Mouse (Mus musculus) CH12.LX (cell line): ENCODE data around the gene Tmtc1. TPM values are rescaled to one million over a fixed set of nuclear protein-coding genes. Genes with fewer than 3 reads are reported as not detected.

Experiments
- DNase-seq: peaks from one replicate; pipeline ENCODE4 v3.0.0-alpha.2; 2013; ENCODE audit errors: extremely low read depth
- H3K27ac ChIP-seq: 2 replicates; pipeline ENCODE4 v1.5.1; 2012; ENCODE audit warnings: low read depth, mild to moderate bottlenecking, control low read depth, moderate library complexity; ENCODE audit not compliant: insufficient read depth
- H3K27me3 ChIP-seq: replicated peaks from 2 replicates; pipeline ENCODE3; 2012; ENCODE audit warnings: inconsistent platforms
- H3K36me3 ChIP-seq, 2 experiments: replicated peaks in 1 of 2; 2 replicates each; pipeline versions ENCODE3 to v1.6.1; 2012; ENCODE audit warnings: inconsistent platforms in 1 of 2, low read length in 1 of 2, mild to moderate bottlenecking in 1 of 2, mixed read lengths in 1 of 2, moderate library complexity in 1 of 2; ENCODE audit not compliant: control insufficient read depth in 1 of 2, insufficient read depth in 1 of 2
- H3K4me1 ChIP-seq, 2 experiments: 2 replicates each; pipeline ENCODE4 v1.6.1; 2012; ENCODE audit warnings: inconsistent platforms in 1 of 2, moderate library complexity in 1 of 2; ENCODE audit not compliant: insufficient read depth in 2 of 2, control insufficient read depth in 1 of 2
- H3K4me2 ChIP-seq: 2 replicates; pipeline ENCODE4 v1.6.1; 2012; ENCODE audit warnings: low read depth, mild to moderate bottlenecking, control low read depth; ENCODE audit not compliant: poor library complexity, insufficient read depth, severe bottlenecking
- H3K4me3 ChIP-seq, 3 experiments: fragments of 150-350 bp in 1 of 3; sonication (generic) in 1 of 3; replicated peaks in 1 of 3; 2 replicates each; pipeline versions ENCODE3 to v1.5.1; 2011 to 2012; ENCODE audit warnings: low read depth in 2 of 3, low read length in 2 of 3, mild to moderate bottlenecking in 2 of 3, moderate library complexity in 2 of 3, control low read depth in 1 of 3, improper control_type of control experiment in 1 of 3, inconsistent platforms in 1 of 3, mixed read lengths in 1 of 3; ENCODE audit not compliant: poor library complexity in 1 of 3
- H3K79me2 ChIP-seq: replicated peaks from 2 replicates; pipeline ENCODE4 v1.6.1; 2012; ENCODE audit warnings: mild to moderate bottlenecking, moderate library complexity; ENCODE audit not compliant: control insufficient read depth, poor library complexity, insufficient read depth, severe bottlenecking; ENCODE audit errors: extremely low read depth
- H3K9ac ChIP-seq: 2 replicates; pipeline ENCODE4 v1.6.1; 2012; ENCODE audit warnings: low read depth, mild to moderate bottlenecking, control low read depth, moderate library complexity; ENCODE audit not compliant: insufficient read depth
- H3K9me3 ChIP-seq: replicated peaks from 2 replicates; pipeline ENCODE3; 2012; ENCODE audit warnings: low read length, inconsistent platforms, mixed read lengths
- CHD1 ChIP-seq: IDR thresholded peaks from 2 replicates; pipeline ENCODE4 v1.6.1; 2012; ENCODE audit warnings: low read depth, low read length, improper control_type of control experiment, inconsistent platforms
- CTCF ChIP-seq, 2 experiments: IDR thresholded peaks in 1 of 2; conservative IDR thresholded peaks in 1 of 2; 2 replicates each; pipeline ENCODE4 v1.5.1; 2011 to 2012; ENCODE audit warnings: low read depth in 2 of 2, low read length in 2 of 2, improper control_type of control experiment in 1 of 2, inconsistent platforms in 1 of 2, mild to moderate bottlenecking in 1 of 2, moderate library complexity in 1 of 2
- E2F4 ChIP-seq: IDR thresholded peaks from 2 replicates; pipeline ENCODE4 v1.6.1; 2011; ENCODE audit warnings: low read depth, low read length, improper control_type of control experiment; ENCODE audit not compliant: insufficient replicate concordance
- ETS1 ChIP-seq: conservative IDR thresholded peaks from 2 replicates; pipeline ENCODE4 v1.6.1; 2012; ENCODE audit warnings: low read depth, mild to moderate bottlenecking, inconsistent platforms, low read length, improper control_type of control experiment, moderate library complexity
- HCFC1 ChIP-seq: IDR thresholded peaks from 2 replicates; pipeline ENCODE4 v1.6.1; 2012; ENCODE audit warnings: low read depth, mild to moderate bottlenecking, inconsistent platforms, low read length, improper control_type of control experiment
- JUN ChIP-seq: IDR thresholded peaks from 2 replicates; pipeline ENCODE4 v1.6.1; 2011; ENCODE audit warnings: low read depth, mild to moderate bottlenecking, low read length, improper control_type of control experiment, moderate library complexity; ENCODE audit not compliant: insufficient read depth
- KAT2A ChIP-seq: IDR thresholded peaks from 2 replicates; pipeline ENCODE4 v1.6.1; 2012; ENCODE audit warnings: low read length, improper control_type of control experiment, inconsistent platforms; ENCODE audit not compliant: insufficient replicate concordance
- MAX ChIP-seq: IDR thresholded peaks from 2 replicates; pipeline ENCODE4 v1.6.1; 2011; ENCODE audit warnings: low read length, improper control_type of control experiment
- MAZ ChIP-seq: IDR thresholded peaks from 2 replicates; pipeline ENCODE4 v1.6.1; 2012; ENCODE audit warnings: low read depth, mild to moderate bottlenecking, inconsistent platforms, low read length, improper control_type of control experiment, moderate library complexity
- MXI1 ChIP-seq: IDR thresholded peaks from 2 replicates; pipeline ENCODE4 v1.6.1; 2011; ENCODE audit warnings: mild to moderate bottlenecking, low read depth, low read length, improper control_type of control experiment
- MYC ChIP-seq: IDR thresholded peaks from 2 replicates; pipeline ENCODE4 v1.6.1; 2011; ENCODE audit warnings: low read depth, mild to moderate bottlenecking, improper control_type of control experiment, low read length
- NELFE ChIP-seq: IDR thresholded peaks from 2 replicates; pipeline ENCODE4 v1.6.1; 2011; ENCODE audit warnings: low read depth, low read length, improper control_type of control experiment
- NRF1 ChIP-seq: IDR thresholded peaks from 2 replicates; pipeline ENCODE4 v1.6.1; 2014; ENCODE audit warnings: low read depth, mild to moderate bottlenecking, inconsistent platforms, low read length, improper control_type of control experiment, moderate library complexity
- RAD21 ChIP-seq: IDR thresholded peaks from 2 replicates; pipeline ENCODE4 v1.6.1; 2011; ENCODE audit warnings: low read depth, mild to moderate bottlenecking, low read length, improper control_type of control experiment, moderate library complexity
- RCOR1 ChIP-seq: conservative IDR thresholded peaks from 2 replicates; pipeline ENCODE4 v1.6.1; 2012; ENCODE audit warnings: low read depth, mild to moderate bottlenecking, inconsistent platforms, low read length, improper control_type of control experiment
- SMC3 ChIP-seq: IDR thresholded peaks from 2 replicates; pipeline ENCODE4 v1.6.1; 2011; ENCODE audit warnings: low read depth, low read length, improper control_type of control experiment
- TBP ChIP-seq: conservative IDR thresholded peaks from 2 replicates; pipeline ENCODE4 v1.6.1; 2011; ENCODE audit warnings: low read depth, low read length, improper control_type of control experiment
- UBTF ChIP-seq: IDR thresholded peaks from 2 replicates; pipeline ENCODE4 v1.6.1; 2012; ENCODE audit warnings: low read depth, mild to moderate bottlenecking, inconsistent platforms, low read length, improper control_type of control experiment, moderate library complexity
- USF1 ChIP-seq: IDR thresholded peaks from 2 replicates; pipeline ENCODE4 v1.6.1; 2014; ENCODE audit warnings: low read depth, mild to moderate bottlenecking, inconsistent platforms, low read length, improper control_type of control experiment
- USF2 ChIP-seq: conservative IDR thresholded peaks from 2 replicates; pipeline ENCODE4 v1.6.1; 2011; ENCODE audit warnings: low read depth, low read length, improper control_type of control experiment
- ZC3H11A ChIP-seq: IDR thresholded peaks from 2 replicates; pipeline ENCODE4 v1.6.1; 2012; ENCODE audit warnings: low read depth, mild to moderate bottlenecking, inconsistent platforms, low read length, improper control_type of control experiment
- ZKSCAN1 ChIP-seq: IDR thresholded peaks from 2 replicates; pipeline ENCODE4 v1.6.1; 2012; ENCODE audit warnings: low read depth, inconsistent platforms, low read length, improper control_type of control experiment, borderline replicate concordance
- ZMIZ1 ChIP-seq: IDR thresholded peaks from 2 replicates; pipeline ENCODE4 v1.6.1; 2012; ENCODE audit warnings: low read depth, mild to moderate bottlenecking, inconsistent platforms, low read length, improper control_type of control experiment
- ZNF384 ChIP-seq: IDR thresholded peaks from 2 replicates; pipeline ENCODE4 v1.6.1; 2012; ENCODE audit warnings: low read depth, low read length, improper control_type of control experiment, inconsistent platforms
- dilution Hi-C: fragments of 300-500 bp; cut with MboI; formaldehyde crosslinking; loops from 2 replicates; pipeline ENCODE4 v1.14.3; 2020; ENCODE audit warnings: low sequenced_read_pairs; ENCODE audit not compliant: extremely low pct_unique_long_range_greater_than_20kb, extremely low pct_ligation_motif_present
- in situ Hi-C: fragments of 300-500 bp; cut with MboI; formaldehyde crosslinking; loops from 3 replicates; pipeline ENCODE4 v1.14.3; 2019; ENCODE audit warnings: low sequenced_read_pairs, low pct_ligation_motif_present, low pct_unique_long_range_greater_than_20kb, mixed read lengths
- polyA plus RNA-seq: library from polyadenylated mRNA; unstranded; fragments of >175 nt; gene quantifications from 2 replicates; pipeline ENCODE4 v1.2.1, GENCODE M21; 2012; ENCODE audit warnings: low read depth; ENCODE audit not compliant: insufficient read length
- total RNA-seq, 2 experiments: library from RNA; depleted of rRNA; stranded (reverse); fragments of 300-350 nt in 1 of 2; fragments of >200 nt in 1 of 2; gene quantifications; 2 replicates each; pipeline ENCODE4 v1.2.3; 2012 to 2014

Gene Tmtc1
- total and polyA plus RNA-seq, 3 experiments: 0.03 to 0.13 (median 0.04) TPM

DNA sequence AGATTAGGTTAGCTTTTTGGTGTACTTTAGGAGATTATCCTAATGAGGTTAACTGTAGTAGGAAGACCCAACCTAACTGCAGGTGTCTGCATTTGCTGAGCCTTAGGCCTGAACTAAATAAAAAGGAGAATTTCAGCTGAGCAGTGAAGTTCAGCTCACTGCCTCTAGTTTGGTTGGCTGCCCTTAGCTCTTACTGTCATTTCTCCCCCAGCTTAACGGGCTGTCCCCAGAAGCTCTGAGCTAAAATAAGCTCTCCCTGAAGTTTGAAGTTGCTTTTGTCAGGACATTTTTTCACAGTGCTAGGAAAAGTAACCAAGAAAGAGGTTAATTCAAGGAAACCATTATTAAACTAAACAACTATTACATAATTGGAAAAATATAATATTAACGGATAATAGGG lies 115.3 kb downstream of the Tmtc1 start:
- TF ChIP-seq MYC (no peak), ZC3H11A (no peak), SMC3 (no peak), KAT2A (no peak), USF2 (no peak), MXI1 (no peak), HCFC1 (no peak)
- TF ChIP-seq, all 38 proteins: peak for 0
- Histone ChIP-seq H3K27me3 (no peaks in the 10 kb centered on the region), H3K9ac (no peak overlapping the region), H3K9me3 (no peaks in the 10 kb centered on the region), H3K27ac (no peak overlapping the region), H3K79me2 (no peaks in the 10 kb centered on the region), H3K36me3 (no peaks in the 10 kb centered on the region), H3K4me1 (peaks cover 0 to 11% of the 10 kb centered on the region in 2 experiments; a peak in 2 of 4 replicates), H3K4me3 (no peak overlapping the region), H3K4me2 (no peak overlapping the region)
- in situ Hi-C loops (no loop called here), dilution Hi-C loops (no loop called here)
- no peak for DNase-seq

DNA sequence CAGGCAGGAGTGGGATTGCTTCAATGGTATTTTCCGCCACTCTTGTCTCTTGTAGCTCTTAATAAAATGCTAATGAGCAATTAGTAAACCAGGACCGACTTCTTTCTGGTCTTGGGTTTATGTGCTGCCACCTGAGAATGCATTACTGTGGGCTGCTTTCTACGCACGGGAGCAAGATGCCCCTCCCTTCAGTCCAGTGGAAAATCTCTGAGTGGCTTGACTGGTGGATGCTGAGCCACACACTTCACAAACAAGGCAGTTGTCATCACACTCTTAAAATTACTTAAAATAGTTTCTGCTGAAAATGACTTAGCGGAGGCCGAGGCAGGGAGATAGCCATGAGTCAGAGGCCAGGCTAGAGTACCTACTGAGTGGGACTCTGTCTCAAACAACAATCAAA lies 116.1 kb downstream of the Tmtc1 start:
- in situ Hi-C loops: no loop called here

DNA sequence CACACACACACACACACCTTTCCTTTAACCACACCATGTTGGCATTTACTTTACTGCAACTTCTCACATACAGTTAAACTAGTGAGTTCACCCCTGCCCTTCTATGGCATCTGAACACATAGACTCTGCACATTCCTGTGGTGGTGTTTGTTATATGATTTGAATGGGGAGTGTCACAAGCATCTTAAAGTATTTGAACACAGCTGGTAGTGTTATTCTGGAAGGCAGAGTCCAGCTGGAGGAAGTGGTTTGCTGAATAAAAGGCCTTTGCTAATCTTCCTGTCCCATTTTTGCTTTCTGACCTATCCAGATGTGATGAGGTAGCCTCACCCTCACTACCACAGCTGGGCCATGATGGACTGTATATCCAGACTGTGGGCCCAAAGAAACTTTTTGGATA lies 125.5 kb downstream of the Tmtc1 start:
- Histone ChIP-seq H3K9me3 (no peaks in the 10 kb centered on the region), H3K4me2 (no peak overlapping the region), H3K4me3 (no peak overlapping the region), H3K4me1 (0 out of 4 replicates have a peak, but pooled peaks cover 0 to 3% of the 10 kb centered on the region in 2 experiments), H3K27ac (no peak overlapping the region), H3K27me3 (no peaks in the 10 kb centered on the region), H3K9ac (no peak overlapping the region), H3K36me3 (no peaks in the 10 kb centered on the region), H3K79me2 (no peaks in the 10 kb centered on the region)
- in situ Hi-C loops (no loop called here), dilution Hi-C loops (no loop called here)
- DNase-seq: no peak
- TF ChIP-seq JUN (no peak), MAX (no peak), TBP (no peak), KAT2A (no peak), E2F4 (no peak), ZC3H11A (no peak), NRF1 (no peak), USF1 (no peak), HCFC1 (no peak), UBTF (no peak), MAZ (no peak), NELFE (no peak), RAD21 (no peak), ZKSCAN1 (no peak), SMC3 (no peak), RCOR1 (no peak), CTCF (conservative IDR thresholded peaks at IDR 0.05 in 1 of 2, IDR thresholded peaks at IDR 0.05 in 1 of 2; ENCODE audit: low read depth in 2 of 2, low read length in 2 of 2) (no peak), ETS1 (no peak)

More for the DNA sequence above, 116.1 kb downstream of the Tmtc1 start:
- no peaks in the 10 kb centered on the region for H3K27me3 ChIP-seq
- TF ChIP-seq USF1: no peak
- TF ChIP-seq CHD1: no peak
- no peak for TF ChIP-seq KAT2A
- no peak for TF ChIP-seq ZMIZ1
- no peak for TF ChIP-seq ZNF384
- H3K9ac ChIP-seq: no peak overlapping the region
- H3K4me2 ChIP-seq: no peak overlapping the region
- no peak for DNase-seq
- no peaks in the 10 kb centered on the region for H3K36me3 ChIP-seq
- no peaks in the 10 kb centered on the region for H3K79me2 ChIP-seq
- H3K4me3 ChIP-seq: no peak overlapping the region
- H3K27ac ChIP-seq: no peak overlapping the region
- dilution Hi-C loops: no loop called here
- H3K9me3 ChIP-seq: no peaks in the 10 kb centered on the region
- peaks cover 3 to 11% of the 10 kb centered on the region in 2 experiments; a peak in 2 of 4 replicates for H3K4me1 ChIP-seq
